Mouse (Mus musculus): Measurements from ENCODE around the gene Hcrtr1.

DNA sequence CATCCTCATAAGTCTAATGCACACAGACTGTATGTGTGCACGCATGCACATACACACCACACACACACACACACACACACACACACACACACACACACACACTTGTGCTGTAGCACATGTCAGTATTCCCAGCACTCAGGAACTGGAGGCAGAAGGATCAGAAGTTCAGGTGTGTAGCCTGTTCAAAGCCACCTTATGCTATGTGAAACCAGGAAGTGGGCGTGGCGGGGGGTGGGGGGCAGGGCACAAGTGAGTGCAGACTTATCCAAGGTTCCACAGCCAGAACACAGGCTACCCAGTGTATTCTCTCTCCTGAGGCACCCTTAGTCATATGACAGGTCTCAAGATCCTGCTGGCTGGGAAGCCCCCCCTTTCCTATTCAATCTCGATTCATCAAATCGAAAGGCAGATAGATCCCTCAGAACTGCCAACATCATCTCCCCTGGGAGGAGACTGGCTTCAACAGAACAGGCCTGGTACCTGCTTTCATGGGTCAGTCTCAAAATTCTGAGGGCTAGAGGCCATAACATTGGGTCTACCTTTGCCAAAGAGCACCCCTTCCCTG, 37.1 kb upstream of the Hcrtr1 start:
- no peak for TF ChIP-seq ZC3H11A (IDR thresholded peaks at IDR 0.05; ENCODE audit: borderline replicate concordance, low read depth, low read length)
- no peak for TF ChIP-seq ZNF384 (IDR thresholded peaks at IDR 0.05; ENCODE audit: low read depth, low read length)
